Mouse (Mus musculus) T-cell, adult 66 days (primary cell): Measurements from ENCODE around the gene Cntn6. TPM values are rescaled to one million over a fixed set of nuclear protein-coding genes. Genes with fewer than 3 reads are reported as not detected.

Source experiments
- total RNA-seq, 2 experiments: library from RNA; stranded (reverse); gene quantifications; 3 replicates in 1 of 2; 4 replicates in 1 of 2; pipeline ENCODE4 v1.2.4; 2023

Gene Cntn6
- not detected for total RNA-seq

DNA sequence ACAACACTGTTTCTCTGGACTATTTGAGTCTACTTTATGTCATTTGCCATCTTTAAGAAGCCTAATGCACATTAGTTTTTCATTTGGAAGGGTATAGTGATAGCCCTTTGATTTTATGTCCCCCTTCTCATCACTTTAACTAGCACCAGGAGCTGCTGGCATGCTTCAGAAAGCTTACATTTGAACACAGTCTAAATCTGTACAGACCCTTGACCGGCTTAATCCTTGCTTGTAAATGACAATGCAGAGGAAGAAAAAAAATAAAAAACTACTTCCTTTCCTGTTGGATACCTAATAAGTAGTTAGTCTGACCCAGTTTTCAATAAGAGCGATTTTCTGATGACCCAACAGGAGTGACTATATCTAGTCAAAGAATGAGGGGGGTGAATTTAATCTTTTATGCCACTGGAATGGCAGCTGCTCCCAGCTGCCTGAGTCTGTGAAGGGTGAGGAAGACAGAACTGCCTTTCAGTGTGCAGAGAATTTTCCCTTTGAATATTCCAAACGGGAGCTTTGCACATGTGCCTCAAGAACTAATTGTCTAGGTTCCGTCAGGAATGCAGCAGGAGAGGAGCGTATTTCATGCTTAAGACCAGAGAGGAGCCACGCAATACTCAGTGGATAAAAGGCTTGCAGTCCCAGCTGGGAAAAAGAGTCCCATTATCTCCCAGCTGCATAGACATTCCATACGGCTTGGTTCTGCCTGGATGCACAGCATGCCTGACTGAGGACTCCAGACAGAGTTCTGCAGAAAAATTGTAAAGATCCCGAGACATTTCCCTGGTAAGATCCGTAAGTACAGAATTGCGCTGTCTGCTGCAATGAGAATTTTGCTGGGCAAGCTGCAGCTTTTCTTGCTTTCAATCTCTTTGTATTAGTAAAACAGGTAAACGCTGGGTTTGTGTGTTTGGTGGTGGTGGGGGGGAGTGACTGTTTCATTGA, at the start of gene Cntn6:
Gene Cntn6 (plus strand): TSS at position 301 of the 942 bp plus-strand sequence.

